Mouse (Mus musculus) embryonic facial prominence, embryonic 11.5 days (tissue): ENCODE measurements around the gene Engase. TPM values are rescaled to one million over a fixed set of nuclear protein-coding genes. Genes with fewer than 3 reads are reported as not detected.
A peak's percentile ranks its signal among the peaks of the same experiment; 100 is the strongest.

Experiments used
- ATAC-seq: fragments of 200-750 bp; cut with Nextera tagmentation; replicated peaks from 2 replicates; pipeline ENCODE4 v1.8.0; 2017; ENCODE audit warnings: low read depth; ENCODE audit not compliant: insufficient number of reproducible peaks, low FRiP score, low TSS enrichment
- DNase-seq: peaks from one replicate; pipeline ENCODE4 v3.0.0-alpha.2; 2015; ENCODE audit warnings: low spot score
- H3K27ac ChIP-seq: fragments of 300-500 bp; sonication (generic); replicated peaks from 2 replicates; pipeline ENCODE4 v1.5.1; 2014; ENCODE audit warnings: mild to moderate bottlenecking, low read depth, low read length, control low read depth
- H3K27me3 ChIP-seq: fragments of 300-500 bp; sonication (generic); 2 replicates; pipeline ENCODE4 v1.6.1; 2014; ENCODE audit warnings: mild to moderate bottlenecking, low read length, moderate library complexity, mixed read lengths; ENCODE audit not compliant: control insufficient read depth, insufficient read depth
- H3K36me3 ChIP-seq: fragments of 300-500 bp; sonication (generic); replicated peaks from 2 replicates; pipeline ENCODE4 v1.6.1; 2014; ENCODE audit warnings: low read depth, mild to moderate bottlenecking, low read length, moderate library complexity, mixed read lengths; ENCODE audit not compliant: control insufficient read depth, insufficient read depth
- H3K4me1 ChIP-seq: fragments of 300-500 bp; sonication (generic); 2 replicates; pipeline ENCODE4 v1.6.1; 2014; ENCODE audit warnings: low read length, mixed read lengths; ENCODE audit not compliant: control insufficient read depth, insufficient read depth
- H3K4me2 ChIP-seq: fragments of 300-500 bp; sonication (generic); 2 replicates; pipeline ENCODE4 v1.6.1; 2014; ENCODE audit warnings: low read depth, mild to moderate bottlenecking, control low read depth, low read length, moderate library complexity
- H3K4me3 ChIP-seq: fragments of 300-500 bp; sonication (generic); 2 replicates; pipeline ENCODE4 v1.5.1; 2014; ENCODE audit warnings: low read depth, low read length, control low read depth
- H3K9ac ChIP-seq: fragments of 300-500 bp; sonication (generic); replicated peaks from 2 replicates; pipeline ENCODE4 v1.6.1; 2014; ENCODE audit warnings: mild to moderate bottlenecking, control low read depth, low read length
- H3K9me3 ChIP-seq: fragments of 300-500 bp; sonication (generic); replicated peaks from 2 replicates; pipeline ENCODE4 v1.6.1; 2016; ENCODE audit warnings: mild to moderate bottlenecking, low read length, inconsistent platforms, mixed read lengths; ENCODE audit not compliant: control insufficient read depth
- WGBS: fragments of 180-500 bp; shearing (Covaris S2); extraction: QIAGEN DNeasy Blood & Tissue Kit; methylation state at CpG from one replicate; pipeline ENCODE4 v1.1.7; 2014; 5-methylcytosine and 5-hydroxymethylcytosine counted together
- polyA plus RNA-seq: library from polyadenylated mRNA; unstranded; fragments of >200 nt; fragmentation: Nextera tagmentation; extraction: Ambion mirVana; gene quantifications from 2 replicates; pipeline ENCODE4 v1.2.1, GENCODE M21; 2014

Engase gene
- polyA plus RNA-seq, 1 experiment from 2014 or later, result 5.9 TPM

GRCm38 (mm10) chr11:118528761-118529160 lies 52.1 kb downstream of the Engase start:
- no peaks in the 10 kb centered on the region for H3K36me3 ChIP-seq
- H3K4me3 ChIP-seq, result no peak overlapping the region
- no peaks in the 10 kb centered on the region for H3K9me3 ChIP-seq
- no peaks in the 10 kb centered on the region for H3K4me1 ChIP-seq
- DNase-seq (no peak), ATAC-seq (no peak)
- no peak overlapping the region for H3K4me2 ChIP-seq
- no peak overlapping the region for H3K27ac ChIP-seq
- H3K9ac ChIP-seq, result no peak overlapping the region
- WGBS, result 91% methylated on average over 9 of the region's 9 CpGs
- no peaks in the 10 kb centered on the region for H3K27me3 ChIP-seq

GRCm38 (mm10) chr11:118530313-118530712 lies 53.7 kb downstream of the Engase start:
- Histone ChIP-seq H3K9ac (no peak overlapping the region), H3K36me3 (no peaks in the 10 kb centered on the region), H3K27me3 (no peaks in the 10 kb centered on the region), H3K4me1 (no peaks in the 10 kb centered on the region), H3K4me3 (no peak overlapping the region), H3K4me2 (no peak overlapping the region), H3K27ac (no peak overlapping the region), H3K9me3 (no peaks in the 10 kb centered on the region)
- WGBS, result 79% methylated on average over 8 of the region's 8 CpGs
- ATAC-seq (no peak), DNase-seq (no peak)

- Histone ChIP-seq H3K4me2 (no peak overlapping the region), H3K27ac (no peak overlapping the region), H3K27me3 (no peaks in the 10 kb centered on the region), H3K9ac (no peak overlapping the region), H3K4me3 (no peak overlapping the region), H3K4me1 (no peaks in the 10 kb centered on the region), H3K9me3 (no peaks in the 10 kb centered on the region), H3K36me3 (no peaks in the 10 kb centered on the region)
- DNase-seq, result peak; percentile 81
- 27% methylated on average over 18 of the region's 18 CpGs for WGBS
- ATAC-seq, result 0 out of 2 replicates have a peak, but pooled peaks have one; percentile 36
These were observed 57.9 kb downstream of the Engase start for GRCm38 (mm10) chr11:118534382-118535092.

DNA sequence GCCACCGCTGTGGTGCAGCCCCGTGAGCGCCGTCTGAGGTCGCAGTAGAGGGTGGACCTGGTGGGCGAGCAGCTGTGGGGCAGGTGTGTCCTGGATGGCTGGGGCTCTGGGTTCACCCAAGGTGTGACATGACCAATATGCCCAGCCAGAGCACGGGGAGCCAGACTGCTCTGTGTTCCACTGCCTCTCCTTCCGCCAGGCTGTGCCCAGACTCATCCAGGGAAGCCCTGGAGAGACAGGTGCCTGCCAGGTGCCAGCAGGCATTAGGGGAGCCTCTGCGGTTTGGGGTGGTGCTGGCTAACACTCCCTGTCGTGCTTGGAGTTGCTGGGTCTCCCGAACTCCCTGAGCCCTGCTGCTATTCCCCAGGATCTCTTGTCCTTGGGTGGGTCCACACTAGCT lies 61.4 kb downstream of the Engase start:
- Histone ChIP-seq H3K36me3 (no peaks in the 10 kb centered on the region), H3K4me2 (no peak overlapping the region), H3K27me3 (no peaks in the 10 kb centered on the region), H3K9ac (no peak overlapping the region), H3K9me3 (no peaks in the 10 kb centered on the region), H3K4me3 (no peak overlapping the region), H3K27ac (no peak overlapping the region), H3K4me1 (no peaks in the 10 kb centered on the region)
- no peak for DNase-seq
- whole genome bisulfite sequencing, result 88% methylated on average over 11 of the region's 11 CpGs
- ATAC-seq, result no peak

Other genes with a start within 250 kb of the Engase start
- 10.3 and 11.4 TPM in 2 replicates for gene Cyth1, start 228.2 kb upstream of the Engase start, polyA plus RNA-seq
- 8.1 and 10.4 TPM in 2 replicates for gene Usp36, start 186.6 kb upstream of the Engase start, polyA plus RNA-seq
- gene Cep295nl, start 134.3 kb upstream of the Engase start, polyA plus RNA-seq, result 0.21 and 0.76 TPM in 2 replicates
- gene Timp2, start 121.1 kb upstream of the Engase start, polyA plus RNA-seq, result 73.2 and 75.7 TPM in 2 replicates
- 1.0 and 1.7 TPM in 2 replicates for gene Lgals3bp, start 74.7 kb upstream of the Engase start, polyA plus RNA-seq
- gene Cant1, start 57.7 kb upstream of the Engase start, polyA plus RNA-seq, result 19.5 and 23.2 TPM in 2 replicates
- 5.0 and 5.2 TPM in 2 replicates for gene C1qtnf1, start 48.6 kb upstream of the Engase start, polyA plus RNA-seq